Mouse (Mus musculus) liver, embryonic 11.5 days (tissue): ENCODE results near the gene Tnp2. TPM values are rescaled to one million over a fixed set of nuclear protein-coding genes. Genes with fewer than 3 reads are reported as not detected.
"Not testable (repeated sequence)": the region's sequence is repeated elsewhere in the genome, so short reads cannot be mapped to it uniquely, and the experiment has no call there.

Source experiments
- ATAC-seq: fragments of 200-750 bp; cut with Nextera tagmentation; replicated peaks from 2 replicates; pipeline ENCODE4 v1.8.0; 2017; ENCODE audit warnings: moderate number of reproducible peaks, mild to moderate bottlenecking, moderate TSS enrichment, moderate library complexity; ENCODE audit not compliant: low FRiP score
- DNase-seq: peaks from one replicate; pipeline ENCODE4 v3.0.0-alpha.2; 2017; ENCODE audit warnings: low spot score
- H3K27ac ChIP-seq: fragments of 300-500 bp; sonication (generic); 2 replicates; pipeline ENCODE4 v1.5.1; 2014; ENCODE audit warnings: mild to moderate bottlenecking, low read depth, low read length, control low read depth
- H3K27me3 ChIP-seq: fragments of 300-500 bp; sonication (generic); replicated peaks from 2 replicates; pipeline ENCODE4 v1.6.1; 2014; ENCODE audit warnings: low read length, mixed read lengths; ENCODE audit not compliant: control insufficient read depth, insufficient read depth
- H3K36me3 ChIP-seq: fragments of 300-500 bp; sonication (generic); 2 replicates; pipeline ENCODE4 v1.6.1; 2014; ENCODE audit warnings: mild to moderate bottlenecking, low read length, moderate library complexity, mixed read lengths; ENCODE audit not compliant: control insufficient read depth, insufficient read depth
- H3K4me1 ChIP-seq: fragments of 300-500 bp; sonication (generic); replicated peaks from 2 replicates; pipeline ENCODE4 v1.6.1; 2014; ENCODE audit warnings: low read length, mixed read lengths; ENCODE audit not compliant: control insufficient read depth, insufficient read depth
- H3K4me2 ChIP-seq: fragments of 300-500 bp; sonication (generic); 2 replicates; pipeline ENCODE4 v1.6.1; 2014; ENCODE audit warnings: mild to moderate bottlenecking, control low read depth, moderate library complexity
- H3K4me3 ChIP-seq: fragments of 300-500 bp; sonication (generic); 2 replicates; pipeline ENCODE4 v1.5.1; 2014; ENCODE audit warnings: low read depth, low read length, control low read depth
- H3K9ac ChIP-seq: fragments of 300-500 bp; sonication (generic); 2 replicates; pipeline ENCODE4 v1.6.1; 2014; ENCODE audit warnings: low read depth, low read length, control low read depth
- H3K9me3 ChIP-seq: fragments of 300-500 bp; sonication (generic); 2 replicates; pipeline ENCODE4 v1.6.1; 2016; ENCODE audit warnings: low read length, inconsistent platforms, mixed read lengths; ENCODE audit not compliant: control insufficient read depth
- WGBS: fragments of 180-500 bp; shearing (Covaris S2); extraction: QIAGEN DNeasy Blood & Tissue Kit; methylation state at CpG from one replicate; pipeline ENCODE4 v1.1.7; 2014; 5-methylcytosine and 5-hydroxymethylcytosine counted together
- polyA plus RNA-seq: library from polyadenylated mRNA; unstranded; fragments of >200 nt; fragmentation: Nextera tagmentation; extraction: Ambion mirVana; gene quantifications from 2 replicates; pipeline ENCODE4 v1.2.1, GENCODE M21; 2014

Gene Tnp2
- polyA plus RNA-seq, 1 experiment from 2014 or later, result not detected

GRCm38 (mm10) chr16:10810376-10810775, 21.9 kb upstream of the Tnp2 start:
- DNase-seq, result no peak
- Histone ChIP-seq H3K27ac (no peak overlapping the region), H3K27me3 (peaks cover 12% of the 10 kb centered on the region; the same call in 1 of the 2 replicates), H3K9me3 (no peaks in the 10 kb centered on the region), H3K4me1 (no peaks in the 10 kb centered on the region), H3K36me3 (no peaks in the 10 kb centered on the region), H3K4me3 (no peak overlapping the region), H3K4me2 (no peak overlapping the region), H3K9ac (no peak overlapping the region)
- WGBS, result 71% methylated on average over 1 of the region's 1 CpGs
- ATAC-seq, result no peak

- Histone ChIP-seq H3K4me1 (no peaks in the 10 kb centered on the region), H3K9ac (no peak within 1 kb of the TSS), H3K9me3 (no peaks in the 10 kb centered on the region), H3K4me2 (no peak within 1 kb of the TSS), H3K27me3 (peaks cover 10% of the 10 kb centered on the region; the same call in 1 of the 2 replicates), H3K27ac (no peak within 1 kb of the TSS), H3K36me3 (no peaks in the 10 kb centered on the region), H3K4me3 (no peak within 1 kb of the TSS)
- DNase-seq, result no peak
- ATAC-seq, result no peak
- 71% methylated on average over 10 of the region's 10 CpGs for WGBS
Measured at GRCm38 (mm10) chr16:10805789-10806527, 17.5 kb upstream of the Tnp2 start, which contains the start of gene Prm1. Prm1 (minus strand) TSS chr16:10805839.

GRCm38 (mm10) chr16:10802420-10802819, 14.0 kb upstream of the Tnp2 start:
- H3K4me1 ChIP-seq, H3K9ac ChIP-seq, H3K27ac ChIP-seq, H3K36me3 ChIP-seq, H3K4me3 ChIP-seq, H3K4me2 ChIP-seq, ATAC-seq, H3K27me3 ChIP-seq, DNase-seq, H3K9me3 ChIP-seq: not testable (repeated sequence)
- WGBS, result 74% methylated on average over 3 of the region's 3 CpGs

- no peaks in the 10 kb centered on the region for H3K9me3 ChIP-seq
- WGBS, result 66% methylated on average over 6 of the region's 6 CpGs
- H3K27ac ChIP-seq, result no peak within 1 kb of the TSS
- H3K4me2 ChIP-seq, result no peak within 1 kb of the TSS
- ATAC-seq, result no peak
- H3K4me3 ChIP-seq, result no peak within 1 kb of the TSS
- H3K36me3 ChIP-seq, result no peaks in the 10 kb centered on the region
- no peak within 1 kb of the TSS for H3K9ac ChIP-seq
- DNase-seq, result no peak
- peaks cover 31% of the 10 kb centered on the region for H3K27me3 ChIP-seq
- H3K4me1 ChIP-seq, result no peaks in the 10 kb centered on the region
Measured at GRCm38 (mm10) chr16:10796034-10796433, 7.6 kb upstream of the Tnp2 start, which contains the start of gene Prm2. Prm2 (minus strand) TSS chr16:10796134.

- H3K27me3 ChIP-seq, result peaks cover 16% of the 10 kb centered on the region
Measured at GRCm38 (mm10) chr16:10790702-10791101, 2.2 kb upstream of the Tnp2 start, which contains the start of gene Prm3. Prm3 (minus strand) TSS chr16:10790914.

GRCm38 (mm10) chr16:10788866-10789265, 406 bp upstream of the Tnp2 start:
- Histone ChIP-seq H3K4me2 (no peak overlapping the region), H3K4me1 (peaks cover 12% of the 10 kb centered on the region), H3K27me3 (peaks cover 15% of the 10 kb centered on the region), H3K27ac (no peak overlapping the region), H3K4me3 (no peak overlapping the region), H3K36me3 (no peaks in the 10 kb centered on the region), H3K9me3 (no peaks in the 10 kb centered on the region), H3K9ac (no peak overlapping the region)
- ATAC-seq, result no peak
- 68% methylated on average over 4 of the region's 4 CpGs for WGBS
- no peak for DNase-seq

More at GRCm38 (mm10) chr16:10790702-10791101, 2.2 kb upstream of the Tnp2 start, which contains the start of gene Prm3:
- DNase-seq (no peak), ATAC-seq (no peak)
- Histone ChIP-seq H3K4me2 (no peak within 1 kb of the TSS), H3K4me3 (no peak within 1 kb of the TSS), H3K9me3 (no peaks in the 10 kb centered on the region), H3K27ac (no peak within 1 kb of the TSS), H3K36me3 (no peaks in the 10 kb centered on the region), H3K9ac (no peak within 1 kb of the TSS), H3K4me1 (peaks cover 5% of the 10 kb centered on the region; the same call in 1 of the 2 replicates)
- WGBS, result 68% methylated on average over 9 of the region's 9 CpGs

GRCm38 (mm10) chr16:10787548-10788058, 857 bp downstream of the Tnp2 start:
- Histone ChIP-seq H3K36me3 (no peaks in the 10 kb centered on the region), H3K4me3 (no peak overlapping the region), H3K27ac (no peak overlapping the region), H3K4me2 (no peak overlapping the region), H3K27me3 (peaks cover 28% of the 10 kb centered on the region), H3K9me3 (no peaks in the 10 kb centered on the region), H3K4me1 (peaks cover 18% of the 10 kb centered on the region), H3K9ac (no peak overlapping the region)
- DNase-seq, result no peak
- ATAC-seq, result no peak
- 70% methylated on average over 7 of the region's 7 CpGs for WGBS

GRCm38 (mm10) chr16:10786782-10787547, 1.5 kb downstream of the Tnp2 start:
- Histone ChIP-seq H3K9me3 (no peaks in the 10 kb centered on the region), H3K4me3 (no peak overlapping the region; the same call in 1 of the 2 replicates), H3K4me2 (peak overlapping the region; percentile 100), H3K36me3 (no peaks in the 10 kb centered on the region), H3K9ac (no peak overlapping the region), H3K27me3 (peaks cover 31% of the 10 kb centered on the region), H3K27ac (no peak overlapping the region), H3K4me1 (peaks cover 22% of the 10 kb centered on the region)
- ATAC-seq (no peak), DNase-seq (no peak)
- WGBS, result 56% methylated on average over 4 of the region's 4 CpGs
